Mouse (Mus musculus) CH12.LX (cell line): ENCODE measurements around the gene Rin3. TPM values are rescaled to one million over a fixed set of nuclear protein-coding genes. Genes with fewer than 3 reads are reported as not detected.

Source experiments
- DNase-seq: peaks from one replicate; pipeline ENCODE4 v3.0.0-alpha.2; 2013; ENCODE audit errors: extremely low read depth
- H3K27ac ChIP-seq: 2 replicates; pipeline ENCODE4 v1.5.1; 2012; ENCODE audit warnings: low read depth, mild to moderate bottlenecking, control low read depth, moderate library complexity; ENCODE audit not compliant: insufficient read depth
- H3K27me3 ChIP-seq: replicated peaks from 2 replicates; pipeline ENCODE3; 2012; ENCODE audit warnings: inconsistent platforms
- H3K36me3 ChIP-seq, 2 experiments: replicated peaks in 1 of 2; 2 replicates each; pipeline versions ENCODE3 to v1.6.1; 2012; ENCODE audit warnings: inconsistent platforms in 1 of 2, low read length in 1 of 2, mild to moderate bottlenecking in 1 of 2, mixed read lengths in 1 of 2, moderate library complexity in 1 of 2; ENCODE audit not compliant: control insufficient read depth in 1 of 2, insufficient read depth in 1 of 2
- H3K4me1 ChIP-seq, 2 experiments: 2 replicates each; pipeline ENCODE4 v1.6.1; 2012; ENCODE audit warnings: inconsistent platforms in 1 of 2, moderate library complexity in 1 of 2; ENCODE audit not compliant: insufficient read depth in 2 of 2, control insufficient read depth in 1 of 2
- H3K4me2 ChIP-seq: 2 replicates; pipeline ENCODE4 v1.6.1; 2012; ENCODE audit warnings: low read depth, mild to moderate bottlenecking, control low read depth; ENCODE audit not compliant: poor library complexity, insufficient read depth, severe bottlenecking
- H3K4me3 ChIP-seq, 3 experiments: fragments of 150-350 bp in 1 of 3; sonication (generic) in 1 of 3; replicated peaks in 1 of 3; 2 replicates each; pipeline versions ENCODE3 to v1.5.1; 2011 to 2012; ENCODE audit warnings: low read depth in 2 of 3, low read length in 2 of 3, mild to moderate bottlenecking in 2 of 3, moderate library complexity in 2 of 3, control low read depth in 1 of 3, improper control_type of control experiment in 1 of 3, inconsistent platforms in 1 of 3, mixed read lengths in 1 of 3; ENCODE audit not compliant: poor library complexity in 1 of 3
- H3K79me2 ChIP-seq: replicated peaks from 2 replicates; pipeline ENCODE4 v1.6.1; 2012; ENCODE audit warnings: mild to moderate bottlenecking, moderate library complexity; ENCODE audit not compliant: control insufficient read depth, poor library complexity, insufficient read depth, severe bottlenecking; ENCODE audit errors: extremely low read depth
- H3K9ac ChIP-seq: 2 replicates; pipeline ENCODE4 v1.6.1; 2012; ENCODE audit warnings: low read depth, mild to moderate bottlenecking, control low read depth, moderate library complexity; ENCODE audit not compliant: insufficient read depth
- H3K9me3 ChIP-seq: replicated peaks from 2 replicates; pipeline ENCODE3; 2012; ENCODE audit warnings: low read length, inconsistent platforms, mixed read lengths
- CHD1 ChIP-seq: IDR thresholded peaks from 2 replicates; pipeline ENCODE4 v1.6.1; 2012; ENCODE audit warnings: low read depth, low read length, improper control_type of control experiment, inconsistent platforms
- E2F4 ChIP-seq: IDR thresholded peaks from 2 replicates; pipeline ENCODE4 v1.6.1; 2011; ENCODE audit warnings: low read depth, low read length, improper control_type of control experiment; ENCODE audit not compliant: insufficient replicate concordance
- ELF1 ChIP-seq: IDR thresholded peaks from 2 replicates; pipeline ENCODE4 v1.6.1; 2014; ENCODE audit warnings: low read depth, mild to moderate bottlenecking, inconsistent platforms, low read length, improper control_type of control experiment
- GABPA ChIP-seq: IDR thresholded peaks from 2 replicates; pipeline ENCODE4 v1.6.1; 2012; ENCODE audit warnings: low read depth, low read length, improper control_type of control experiment, inconsistent platforms; ENCODE audit not compliant: insufficient replicate concordance
- HCFC1 ChIP-seq: IDR thresholded peaks from 2 replicates; pipeline ENCODE4 v1.6.1; 2012; ENCODE audit warnings: low read depth, mild to moderate bottlenecking, inconsistent platforms, low read length, improper control_type of control experiment
- JUN ChIP-seq: IDR thresholded peaks from 2 replicates; pipeline ENCODE4 v1.6.1; 2011; ENCODE audit warnings: low read depth, mild to moderate bottlenecking, low read length, improper control_type of control experiment, moderate library complexity; ENCODE audit not compliant: insufficient read depth
- JUND ChIP-seq: conservative IDR thresholded peaks from 2 replicates; pipeline ENCODE4 v1.6.1; 2011; ENCODE audit warnings: low read depth, low read length, improper control_type of control experiment
- KAT2A ChIP-seq: IDR thresholded peaks from 2 replicates; pipeline ENCODE4 v1.6.1; 2012; ENCODE audit warnings: low read length, improper control_type of control experiment, inconsistent platforms; ENCODE audit not compliant: insufficient replicate concordance
- MAFK ChIP-seq: IDR thresholded peaks from 2 replicates; pipeline ENCODE4 v1.6.1; 2011; ENCODE audit warnings: low read length, improper control_type of control experiment; ENCODE audit not compliant: insufficient replicate concordance
- MAZ ChIP-seq: IDR thresholded peaks from 2 replicates; pipeline ENCODE4 v1.6.1; 2012; ENCODE audit warnings: low read depth, mild to moderate bottlenecking, inconsistent platforms, low read length, improper control_type of control experiment, moderate library complexity
- MXI1 ChIP-seq: IDR thresholded peaks from 2 replicates; pipeline ENCODE4 v1.6.1; 2011; ENCODE audit warnings: mild to moderate bottlenecking, low read depth, low read length, improper control_type of control experiment
- NELFE ChIP-seq: IDR thresholded peaks from 2 replicates; pipeline ENCODE4 v1.6.1; 2011; ENCODE audit warnings: low read depth, low read length, improper control_type of control experiment
- POLR2A ChIP-seq: IDR thresholded peaks from 2 replicates; pipeline ENCODE4 v1.6.1; 2011; ENCODE audit warnings: low read depth, mild to moderate bottlenecking, improper control_type of control experiment, low read length
- POLR2AphosphoS2 ChIP-seq: IDR thresholded peaks from 2 replicates; pipeline ENCODE4 v1.6.1; 2011; ENCODE audit warnings: low read depth, low read length, improper control_type of control experiment
- RCOR1 ChIP-seq: conservative IDR thresholded peaks from 2 replicates; pipeline ENCODE4 v1.6.1; 2012; ENCODE audit warnings: low read depth, mild to moderate bottlenecking, inconsistent platforms, low read length, improper control_type of control experiment
- SMC3 ChIP-seq: IDR thresholded peaks from 2 replicates; pipeline ENCODE4 v1.6.1; 2011; ENCODE audit warnings: low read depth, low read length, improper control_type of control experiment
- TBP ChIP-seq: conservative IDR thresholded peaks from 2 replicates; pipeline ENCODE4 v1.6.1; 2011; ENCODE audit warnings: low read depth, low read length, improper control_type of control experiment
- USF1 ChIP-seq: IDR thresholded peaks from 2 replicates; pipeline ENCODE4 v1.6.1; 2014; ENCODE audit warnings: low read depth, mild to moderate bottlenecking, inconsistent platforms, low read length, improper control_type of control experiment
- USF2 ChIP-seq: conservative IDR thresholded peaks from 2 replicates; pipeline ENCODE4 v1.6.1; 2011; ENCODE audit warnings: low read depth, low read length, improper control_type of control experiment
- ZKSCAN1 ChIP-seq: IDR thresholded peaks from 2 replicates; pipeline ENCODE4 v1.6.1; 2012; ENCODE audit warnings: low read depth, inconsistent platforms, low read length, improper control_type of control experiment, borderline replicate concordance
- ZNF384 ChIP-seq: IDR thresholded peaks from 2 replicates; pipeline ENCODE4 v1.6.1; 2012; ENCODE audit warnings: low read depth, low read length, improper control_type of control experiment, inconsistent platforms
- dilution Hi-C: fragments of 300-500 bp; cut with MboI; formaldehyde crosslinking; loops from 2 replicates; pipeline ENCODE4 v1.14.3; 2020; ENCODE audit warnings: low sequenced_read_pairs; ENCODE audit not compliant: extremely low pct_unique_long_range_greater_than_20kb, extremely low pct_ligation_motif_present
- in situ Hi-C: fragments of 300-500 bp; cut with MboI; formaldehyde crosslinking; loops from 3 replicates; pipeline ENCODE4 v1.14.3; 2019; ENCODE audit warnings: low sequenced_read_pairs, low pct_ligation_motif_present, low pct_unique_long_range_greater_than_20kb, mixed read lengths
- polyA plus RNA-seq: library from polyadenylated mRNA; unstranded; fragments of >175 nt; gene quantifications from 2 replicates; pipeline ENCODE4 v1.2.1, GENCODE M21; 2012; ENCODE audit warnings: low read depth; ENCODE audit not compliant: insufficient read length
- total RNA-seq, 2 experiments: library from RNA; depleted of rRNA; stranded (reverse); fragments of 300-350 nt in 1 of 2; fragments of >200 nt in 1 of 2; gene quantifications; 2 replicates each; pipeline ENCODE4 v1.2.3; 2012 to 2014

Gene Rin3
- total and polyA plus RNA-seq, 3 experiments, result 2.4 to 10.0 (median 8.4) TPM

GRCm38 (mm10) chr12:102320322-102320721, 37.5 kb downstream of the Rin3 start:
- Histone ChIP-seq H3K36me3 (peaks cover 9 to 29% of the 10 kb centered on the region in 2 experiments), H3K27ac (no peak overlapping the region), H3K4me1 (peaks cover 0 to 3% of the 10 kb centered on the region in 2 experiments; a peak in 1 of 4 replicates), H3K4me2 (no peak overlapping the region), H3K9me3 (peaks cover 2% of the 10 kb centered on the region), H3K4me3 (no peak overlapping the region), H3K9ac (no peak overlapping the region), H3K27me3 (no peaks in the 10 kb centered on the region), H3K79me2 (no peaks in the 10 kb centered on the region)
- dilution Hi-C loops, result no loop called here
- DNase-seq, result no peak
- in situ Hi-C loops, result no loop called here
- no peak for TF ChIP-seq POLR2AphosphoS2
- no peak for TF ChIP-seq HCFC1
- no peak for TF ChIP-seq MAFK
- no peak for TF ChIP-seq GABPA
- TF ChIP-seq SMC3, result no peak
- TF ChIP-seq KAT2A, result no peak
- no peak for TF ChIP-seq NELFE
- TF ChIP-seq RCOR1, result no peak
- no peak for TF ChIP-seq USF2
- no peak for TF ChIP-seq E2F4
- TF ChIP-seq POLR2A, result no peak

- H3K9me3 ChIP-seq, result no peaks in the 10 kb centered on the region
- H3K4me2 ChIP-seq, result no peak overlapping the region
- H3K9ac ChIP-seq, result no peak overlapping the region
- peaks cover 0 to 5% of the 10 kb centered on the region in 2 experiments; a peak in 1 of 4 replicates for H3K4me1 ChIP-seq
- H3K27ac ChIP-seq, result no peak overlapping the region
- H3K36me3 ChIP-seq, result peaks cover 3 to 33% of the 10 kb centered on the region in 2 experiments
- H3K79me2 ChIP-seq, result no peaks in the 10 kb centered on the region
- H3K4me3 ChIP-seq, result no peak overlapping the region
- no peak for DNase-seq
- H3K27me3 ChIP-seq, result no peaks in the 10 kb centered on the region
- dilution Hi-C loops, result no loop called here
- TF ChIP-seq USF1, result no peak
- no peak for TF ChIP-seq MXI1
- TF ChIP-seq ZNF384, result no peak
- no peak for TF ChIP-seq JUN
- no peak for TF ChIP-seq ZKSCAN1
- TF ChIP-seq E2F4, result no peak
- TF ChIP-seq ELF1, result no peak
- TF ChIP-seq KAT2A, result no peak
- no peak for TF ChIP-seq GABPA
- TF ChIP-seq MAFK, result no peak
- TF ChIP-seq JUND, result no peak
- no peak for TF ChIP-seq TBP
- TF ChIP-seq MAZ, result no peak
- TF ChIP-seq CHD1, result no peak
- TF ChIP-seq, all 38 proteins: peak for 0
- in situ Hi-C loops, result no loop called here
Measured at GRCm38 (mm10) chr12:102321064-102321728, 38.3 kb downstream of the Rin3 start.
